Mouse (Mus musculus) embryonic facial prominence, embryonic 12.5 days (tissue): ENCODE results near the gene Lrp10. TPM values are rescaled to one million over a fixed set of nuclear protein-coding genes. Genes with fewer than 3 reads are reported as not detected.

Experiments used
- ATAC-seq: fragments of 200-750 bp; cut with Nextera tagmentation; 2 replicates; pipeline ENCODE4 v1.8.0; 2017; ENCODE audit not compliant: insufficient number of reproducible peaks, insufficient read depth, low FRiP score, low TSS enrichment
- H3K27ac ChIP-seq: fragments of 300-500 bp; sonication (generic); 2 replicates; pipeline ENCODE4 v1.5.1; 2016; ENCODE audit warnings: mild to moderate bottlenecking
- H3K27me3 ChIP-seq: fragments of 300-500 bp; sonication (generic); 2 replicates; pipeline ENCODE4 v1.6.1; 2016; ENCODE audit warnings: mild to moderate bottlenecking, moderate library complexity
- H3K36me3 ChIP-seq: fragments of 300-500 bp; sonication (generic); 2 replicates; pipeline ENCODE4 v1.6.1; 2016; ENCODE audit warnings: mild to moderate bottlenecking
- H3K4me1 ChIP-seq: fragments of 300-500 bp; sonication (generic); 2 replicates; pipeline ENCODE4 v1.6.1; 2016
- H3K4me2 ChIP-seq: fragments of 300-500 bp; sonication (generic); replicated peaks from 2 replicates; pipeline ENCODE4 v1.6.1; 2016; ENCODE audit warnings: mild to moderate bottlenecking, moderate library complexity
- H3K4me3 ChIP-seq: fragments of 300-500 bp; sonication (generic); 2 replicates; pipeline ENCODE4 v1.5.1; 2016; ENCODE audit warnings: mild to moderate bottlenecking
- H3K9ac ChIP-seq: fragments of 300-500 bp; sonication (generic); 2 replicates; pipeline ENCODE4 v1.6.1; 2016; ENCODE audit warnings: mild to moderate bottlenecking, moderate library complexity
- H3K9me3 ChIP-seq: fragments of 300-500 bp; sonication (generic); 2 replicates; pipeline ENCODE4 v1.6.1; 2016; ENCODE audit warnings: mild to moderate bottlenecking, moderate library complexity
- WGBS: fragments of 180-500 bp; shearing (Covaris S2); methylation state at CpG from one replicate; pipeline ENCODE4 v1.1.7; 2016; 5-methylcytosine and 5-hydroxymethylcytosine counted together
- polyA plus RNA-seq: library from polyadenylated mRNA; unstranded; fragments of >200 nt; fragmentation: Nextera tagmentation; extraction: Ambion mirVana; gene quantifications from 2 replicates; pipeline ENCODE4 v1.2.1, GENCODE M21; 2016

The Lrp10 gene
- polyA plus RNA-seq, 1 experiment from 2014 or later, result 34.6 TPM

DNA sequence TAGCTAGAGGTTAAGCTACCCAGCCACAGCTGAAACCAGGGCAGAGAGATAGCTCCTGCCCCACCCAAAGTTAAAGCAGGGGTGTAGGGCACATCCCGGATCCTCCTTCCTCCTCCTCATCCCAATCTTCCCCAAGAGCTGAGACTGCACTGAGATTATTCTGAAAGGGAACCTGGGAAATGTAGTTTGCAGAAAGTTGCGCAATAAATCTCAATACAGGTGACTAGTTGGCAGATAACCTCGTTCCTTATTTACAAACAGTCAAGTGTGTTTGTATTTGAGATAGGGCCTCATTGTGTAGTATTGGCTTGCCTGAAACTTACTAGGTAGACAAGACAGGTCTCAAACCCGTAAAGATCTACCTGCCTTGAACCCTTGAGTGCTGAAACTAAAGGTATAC, 1.8 kb upstream of the Lrp10 start:
- Histone ChIP-seq H3K27ac (no peak overlapping the region), H3K36me3 (peaks cover 1% of the 10 kb centered on the region; the same call in 1 of the 2 replicates), H3K4me3 (no peak overlapping the region), H3K9ac (no peak overlapping the region), H3K27me3 (no peaks in the 10 kb centered on the region), H3K9me3 (no peaks in the 10 kb centered on the region), H3K4me1 (peaks cover 4% of the 10 kb centered on the region; the same call in 1 of the 2 replicates), H3K4me2 (no peak overlapping the region)
- ATAC-seq, result no peak
- WGBS, result 80% methylated on average over 4 of the region's 4 CpGs

DNA sequence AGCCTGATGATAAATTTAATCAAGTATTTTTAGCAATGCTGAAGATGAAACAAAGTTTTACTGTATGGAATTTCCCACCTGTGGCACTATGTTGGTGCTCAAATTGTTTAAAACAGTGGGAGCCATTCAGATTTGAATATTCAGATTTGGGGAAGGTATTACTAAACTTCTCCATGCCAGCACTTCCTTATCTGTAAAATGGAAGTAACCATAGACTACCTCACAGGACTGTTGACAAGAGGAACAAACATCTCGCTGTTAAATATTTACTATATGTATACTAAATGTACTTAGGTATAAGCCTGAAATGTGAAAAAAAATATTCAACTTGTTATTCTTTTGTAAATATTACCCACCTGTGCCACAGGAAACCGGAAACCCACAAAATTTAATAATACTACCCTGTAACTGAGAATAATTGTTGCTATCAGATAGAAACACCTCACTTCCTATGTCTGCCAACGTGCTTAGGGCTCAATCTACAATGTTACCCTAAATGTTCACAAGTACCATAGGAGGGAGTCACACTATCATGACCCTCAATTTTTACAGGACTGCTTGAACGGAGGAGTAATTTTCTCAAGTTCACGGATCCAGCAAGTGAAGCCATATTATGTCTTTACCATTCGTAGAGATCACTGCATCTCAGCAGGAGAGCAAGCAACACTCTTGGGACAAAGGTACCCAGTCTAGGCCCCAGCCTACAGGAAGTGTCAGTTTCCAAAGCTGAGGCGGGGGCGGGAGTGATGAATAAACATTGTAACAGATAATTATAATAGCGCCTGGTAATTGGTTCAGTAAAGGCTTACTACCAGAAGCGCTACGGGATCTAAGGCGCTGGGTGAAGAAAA, 604 bp upstream of the Lrp10 start:
- Histone ChIP-seq H3K4me3 (peak overlapping the region; percentile 73), H3K36me3 (peaks cover 13% of the 10 kb centered on the region), H3K4me2 (peak overlapping the region; percentile 78), H3K4me1 (peaks cover 4% of the 10 kb centered on the region; the same call in 1 of the 2 replicates), H3K9ac (peak overlapping the region; percentile 73; the same call in 1 of the 2 replicates), H3K27me3 (no peaks in the 10 kb centered on the region), H3K27ac (no peak overlapping the region), H3K9me3 (no peaks in the 10 kb centered on the region)
- no peak for ATAC-seq
- 16% methylated on average over 12 of the region's 12 CpGs for WGBS

DNA sequence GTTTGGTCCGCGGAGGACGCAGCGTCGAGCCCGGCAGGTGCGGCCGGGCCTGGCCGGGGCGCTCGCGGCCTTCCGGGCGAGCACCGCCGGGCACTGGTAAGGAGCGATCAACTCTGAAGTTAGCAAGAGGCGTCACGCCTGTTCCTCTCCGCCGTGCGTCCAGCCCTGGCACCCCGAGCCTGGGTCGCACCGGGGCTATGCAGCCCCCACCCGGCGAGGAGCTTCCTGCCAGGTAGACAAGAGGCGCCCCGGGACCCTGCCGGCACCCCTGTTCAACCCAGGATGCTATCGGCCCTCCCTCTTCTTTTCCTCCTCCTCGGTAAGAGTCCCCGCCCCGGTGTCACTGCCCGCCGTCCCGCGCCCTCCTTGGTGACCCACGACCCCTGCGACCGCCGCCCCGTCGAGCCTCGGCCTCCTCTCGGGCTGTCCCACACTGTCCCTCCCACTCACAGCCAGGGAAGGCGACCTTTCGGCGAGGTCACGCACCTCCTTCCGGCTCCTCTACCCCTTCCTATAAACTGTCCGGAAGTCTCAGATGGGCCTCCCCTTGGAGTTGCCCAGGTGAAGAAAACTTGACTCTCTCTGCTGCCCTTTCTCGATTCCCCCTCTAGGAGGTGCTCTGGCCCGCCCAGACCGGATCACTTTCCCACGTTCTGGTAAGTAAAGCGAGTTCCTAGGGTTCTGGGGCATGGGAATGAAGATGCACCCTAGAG, 512 bp downstream of the Lrp10 start:
- Histone ChIP-seq H3K27me3 (no peaks in the 10 kb centered on the region), H3K9ac (peak overlapping the region; percentile 73), H3K9me3 (no peaks in the 10 kb centered on the region), H3K27ac (peak overlapping the region; percentile 51; the same call in 1 of the 2 replicates), H3K36me3 (peaks cover 24% of the 10 kb centered on the region), H3K4me3 (peak overlapping the region; percentile 73), H3K4me2 (peak overlapping the region; percentile 78), H3K4me1 (peaks cover 4% of the 10 kb centered on the region; the same call in 1 of the 2 replicates)
- ATAC-seq, result peak; percentile 69
- 1% methylated on average over 44 of the region's 57 CpGs for WGBS

DNA sequence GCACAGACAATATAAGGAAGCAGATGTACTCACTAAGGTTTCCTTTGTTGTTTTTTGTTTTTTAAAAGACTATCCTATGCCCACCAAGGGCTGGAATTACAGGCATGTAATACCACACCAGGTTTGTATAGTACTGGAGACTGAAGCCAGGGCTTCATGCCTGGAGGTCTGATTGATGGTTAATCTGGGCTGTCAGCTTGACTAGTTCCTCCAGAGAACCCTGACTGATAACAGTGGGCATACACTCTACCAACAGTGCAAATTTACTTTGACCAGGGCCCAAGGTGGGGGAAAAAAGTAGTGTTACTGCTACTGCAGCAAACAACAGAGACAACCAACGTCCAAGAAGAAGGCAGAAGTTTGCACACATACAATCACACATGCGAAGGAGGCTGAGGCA, 7.5 kb downstream of the Lrp10 start:
- 88% methylated on average over 2 of the region's 2 CpGs for WGBS
- H3K4me2 ChIP-seq, result no peak overlapping the region
- ATAC-seq, result no peak
- no peak overlapping the region for H3K4me3 ChIP-seq
- H3K27ac ChIP-seq, result no peak overlapping the region
- H3K36me3 ChIP-seq, result peaks cover 35% of the 10 kb centered on the region
- no peaks in the 10 kb centered on the region for H3K9me3 ChIP-seq
- no peak overlapping the region for H3K9ac ChIP-seq
- H3K27me3 ChIP-seq, result 0 out of 2 replicates have a peak, but pooled peaks cover under 1% of the 10 kb centered on the region
- peaks cover 10% of the 10 kb centered on the region for H3K4me1 ChIP-seq

DNA sequence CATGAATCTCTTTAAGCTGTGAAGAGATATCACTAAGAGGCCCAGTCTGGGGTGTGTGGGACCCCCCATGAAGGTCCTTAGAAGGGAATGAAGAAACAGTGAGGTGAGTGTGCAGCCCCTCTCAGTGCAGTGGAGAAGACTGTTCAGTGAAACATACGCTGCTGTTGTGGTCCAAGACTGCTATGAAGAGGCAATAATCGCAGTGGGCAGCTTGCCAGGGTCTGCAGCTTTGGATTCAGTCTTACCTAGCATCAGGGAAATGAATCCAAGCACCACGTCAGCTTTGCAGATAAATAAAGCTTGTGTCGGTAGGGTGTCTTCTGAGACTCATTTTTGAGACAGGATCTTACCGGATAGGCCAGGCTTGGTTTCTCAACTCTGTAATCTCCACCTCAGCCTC, 8.7 kb downstream of the Lrp10 start:
- no peak overlapping the region for H3K4me3 ChIP-seq
- H3K27me3 ChIP-seq, result peaks cover 11% of the 10 kb centered on the region
- no peaks in the 10 kb centered on the region for H3K9me3 ChIP-seq
- peaks cover 29% of the 10 kb centered on the region for H3K36me3 ChIP-seq
- WGBS, result 80% methylated on average over 5 of the region's 5 CpGs
- peaks cover 15% of the 10 kb centered on the region for H3K4me1 ChIP-seq
- no peak overlapping the region for H3K27ac ChIP-seq
- H3K9ac ChIP-seq, result no peak overlapping the region
- ATAC-seq, result no peak
- no peak overlapping the region for H3K4me2 ChIP-seq

DNA sequence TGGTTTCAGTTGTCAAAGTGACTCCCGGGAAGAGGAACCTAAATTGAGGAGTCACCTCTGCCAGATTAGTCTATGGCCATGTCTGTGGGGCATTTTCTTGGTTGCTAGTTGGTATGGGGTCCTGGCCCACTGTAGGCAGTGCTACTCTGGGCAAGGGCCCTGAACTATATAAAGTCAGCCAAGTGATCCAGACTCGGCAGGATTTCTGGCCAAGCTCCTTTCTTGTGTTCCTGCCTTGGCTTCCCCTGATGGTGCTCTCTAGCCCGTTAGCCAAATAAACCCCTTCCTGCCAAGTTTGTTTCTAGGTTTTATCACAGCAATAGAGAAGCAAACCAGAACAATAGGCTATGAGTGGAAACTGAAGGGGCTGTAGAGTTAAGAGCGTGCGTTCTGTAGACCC, 10.8 kb downstream of the Lrp10 start:
- 85% methylated on average over 5 of the region's 5 CpGs for WGBS
- Histone ChIP-seq H3K4me2 (no peak overlapping the region), H3K27ac (no peak overlapping the region), H3K4me1 (peaks cover 19% of the 10 kb centered on the region), H3K4me3 (no peak overlapping the region), H3K27me3 (peaks cover 25% of the 10 kb centered on the region), H3K9me3 (no peaks in the 10 kb centered on the region), H3K9ac (no peak overlapping the region), H3K36me3 (peaks cover 8% of the 10 kb centered on the region)
- no peak for ATAC-seq

DNA sequence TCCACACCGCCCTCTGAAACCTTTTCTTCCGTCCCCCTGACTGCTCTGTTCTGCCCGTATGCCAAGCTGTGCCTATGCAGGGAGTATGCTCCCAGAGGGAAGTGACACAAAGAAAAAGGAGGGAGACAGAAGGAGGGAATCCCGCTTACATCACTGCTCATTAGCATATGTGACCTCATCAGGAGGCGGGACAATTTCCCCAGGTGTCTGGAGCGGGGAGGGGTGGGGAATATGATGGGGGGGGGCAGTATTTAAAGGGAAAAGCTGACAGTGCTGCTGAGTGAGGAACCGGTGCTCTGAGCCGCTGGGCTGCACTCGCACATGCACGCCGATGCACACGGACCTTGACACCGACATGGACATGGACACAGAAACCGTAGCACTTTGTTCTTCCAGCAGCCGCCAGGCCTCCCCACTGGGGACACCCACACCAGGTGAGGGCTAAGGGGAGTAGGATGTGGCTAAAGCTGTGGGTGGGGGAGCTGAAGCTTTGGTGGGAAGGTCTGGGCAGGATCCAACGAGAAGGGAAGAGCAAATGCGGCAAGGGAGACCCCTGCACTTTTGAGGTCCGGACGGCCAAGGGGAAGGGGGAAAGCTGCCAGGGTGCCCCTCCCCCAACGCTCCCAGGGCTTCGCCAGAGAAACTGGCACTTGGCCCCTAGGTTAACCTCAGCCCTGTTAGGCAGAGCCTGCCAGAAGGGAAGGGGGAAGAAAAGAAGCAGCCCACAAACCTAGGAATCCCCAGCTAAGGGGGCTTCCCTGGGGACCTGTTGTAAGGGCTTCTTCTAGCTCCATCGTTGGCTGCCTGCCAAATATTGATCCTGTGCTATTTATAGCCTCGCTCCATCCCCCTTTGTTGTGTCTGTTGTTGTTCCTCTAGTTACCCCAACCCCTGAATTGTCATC, 12.3 kb downstream of the Lrp10 start, which contains the start of gene Rem2:
Rem2 (plus strand) TSS at position 160 of the 904 bp plus-strand sequence.
- Histone ChIP-seq H3K27ac (no peak within 1 kb of the TSS), H3K27me3 (peaks cover 37% of the 10 kb centered on the region), H3K4me3 (peak within 1 kb of the TSS; percentile 45), H3K4me1 (peaks cover 19% of the 10 kb centered on the region), H3K36me3 (no peaks in the 10 kb centered on the region), H3K4me2 (peak within 1 kb of the TSS; percentile 90), H3K9ac (peak within 1 kb of the TSS; percentile 58), H3K9me3 (no peaks in the 10 kb centered on the region)
- ATAC-seq, result peak; percentile 48; the same call in 1 of the 2 replicates
- WGBS, result 2% methylated on average over 23 of the region's 23 CpGs

DNA sequence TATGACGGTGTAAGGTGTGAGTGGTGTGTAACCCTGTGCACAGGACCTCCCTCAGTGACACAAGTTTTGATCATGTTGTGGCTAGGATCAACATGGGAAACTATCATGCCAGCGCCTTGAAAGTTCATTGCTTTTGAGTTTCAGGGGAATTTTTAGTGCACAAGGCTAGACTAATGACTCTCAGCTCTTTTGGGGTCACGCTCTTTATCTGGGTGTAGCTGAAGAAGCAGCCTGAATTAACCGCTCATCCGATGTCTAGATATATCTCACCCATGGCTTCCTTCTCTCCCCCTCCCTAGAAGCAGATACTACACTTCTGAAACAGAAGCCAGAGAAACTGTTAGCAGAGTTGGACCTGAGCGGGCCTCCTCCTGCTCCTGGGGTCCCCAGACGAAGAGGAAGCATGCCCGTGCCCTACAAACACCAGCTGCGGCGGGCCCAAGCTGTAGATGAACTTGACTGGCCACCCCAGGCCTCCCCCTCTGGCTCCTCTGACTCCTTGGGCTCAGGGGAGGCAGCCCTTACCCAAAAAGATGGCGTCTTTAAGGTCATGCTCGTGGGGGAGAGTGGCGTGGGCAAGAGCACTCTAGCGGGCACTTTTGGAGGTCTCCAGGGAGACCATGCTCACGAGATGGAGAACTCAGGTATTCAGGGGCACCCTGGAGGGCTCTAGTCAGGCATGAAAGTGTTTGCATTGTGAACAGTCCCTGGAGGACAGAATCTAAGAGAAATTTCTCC, 13.4 kb downstream of the Lrp10 start:
- H3K4me3 ChIP-seq, result peak overlapping the region; percentile 45; the same call in 1 of the 2 replicates
- no peak for ATAC-seq
- H3K4me1 ChIP-seq, result peaks cover 19% of the 10 kb centered on the region
- no peak overlapping the region for H3K27ac ChIP-seq
- H3K27me3 ChIP-seq, result peaks cover 37% of the 10 kb centered on the region
- H3K36me3 ChIP-seq, result no peaks in the 10 kb centered on the region
- 69% methylated on average over 15 of the region's 15 CpGs for WGBS
- 0 out of 2 replicates have a peak overlapping the region, but pooled peaks have one; percentile 58 for H3K9ac ChIP-seq
- peak overlapping the region; percentile 90 for H3K4me2 ChIP-seq
- no peaks in the 10 kb centered on the region for H3K9me3 ChIP-seq

DNA sequence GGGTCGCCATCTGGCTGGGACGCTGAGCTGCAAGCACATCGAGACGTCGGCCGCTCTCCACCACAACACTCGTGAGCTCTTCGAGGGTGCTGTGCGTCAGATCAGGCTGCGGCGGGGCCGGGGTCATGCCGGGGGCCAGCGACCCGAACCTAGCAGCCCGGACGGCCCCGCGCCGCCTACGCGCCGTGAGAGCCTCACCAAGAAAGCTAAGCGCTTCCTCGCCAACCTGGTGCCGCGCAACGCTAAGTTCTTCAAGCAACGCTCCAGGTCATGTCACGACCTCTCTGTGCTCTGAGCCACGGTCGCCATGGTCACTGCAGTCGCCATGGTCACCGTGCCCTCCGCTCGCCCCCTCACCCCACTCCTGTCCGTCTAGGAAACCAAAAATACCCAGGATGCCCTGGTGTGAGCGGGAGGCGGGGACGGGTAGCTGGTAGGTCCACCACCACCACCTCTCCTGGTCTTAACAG, 15.5 kb downstream of the Lrp10 start:
- no peak overlapping the region for H3K27ac ChIP-seq

DNA sequence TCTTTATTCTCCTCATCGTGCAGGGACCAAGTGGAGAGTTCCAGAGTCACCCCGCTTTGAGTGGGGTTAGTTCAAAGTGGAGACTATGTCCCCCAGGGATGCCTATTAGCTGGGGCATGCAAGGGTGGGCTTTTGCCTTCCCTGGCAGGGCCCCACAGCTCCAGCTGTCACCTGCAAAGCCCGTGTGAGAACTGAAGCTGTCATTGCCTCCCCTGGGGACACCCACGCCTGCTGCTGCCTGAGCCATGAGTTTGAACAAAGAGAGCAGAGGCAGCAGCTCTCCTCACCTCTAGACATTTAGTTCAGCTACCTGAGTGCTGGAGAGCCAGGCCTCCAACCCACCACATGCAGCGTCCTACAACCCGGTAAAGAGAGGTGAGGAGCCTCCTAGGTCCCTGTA, 16.7 kb downstream of the Lrp10 start:
- ATAC-seq, result no peak
- no peak overlapping the region for H3K27ac ChIP-seq
- no peak overlapping the region for H3K9ac ChIP-seq
- H3K4me2 ChIP-seq, result no peak overlapping the region
- H3K36me3 ChIP-seq, result no peaks in the 10 kb centered on the region
- no peak overlapping the region for H3K4me3 ChIP-seq
- peaks cover 14% of the 10 kb centered on the region for H3K4me1 ChIP-seq
- H3K27me3 ChIP-seq, result peaks cover 37% of the 10 kb centered on the region
- no peaks in the 10 kb centered on the region for H3K9me3 ChIP-seq
- WGBS, result 70% methylated on average over 6 of the region's 6 CpGs

More for the DNA sequence above, 15.5 kb downstream of the Lrp10 start:
- peak overlapping the region; percentile 75 for H3K4me2 ChIP-seq
- H3K4me1 ChIP-seq, result peaks cover 19% of the 10 kb centered on the region
- H3K27me3 ChIP-seq, result peaks cover 37% of the 10 kb centered on the region
- peak overlapping the region; percentile 41 for H3K4me3 ChIP-seq
- H3K9me3 ChIP-seq, result no peaks in the 10 kb centered on the region
- H3K36me3 ChIP-seq, result no peaks in the 10 kb centered on the region
- WGBS, result 1% methylated on average over 40 of the region's 40 CpGs
- peak overlapping the region; percentile 57 for H3K9ac ChIP-seq
- no peak for ATAC-seq
